Mouse (Mus musculus) Muller cell, postnatal 12 days (primary cell): ENCODE data around the gene Pprc1.

ENCODE experiments used
- DNase-seq: peaks from one replicate; pipeline ENCODE4 v3.0.0-alpha.2; 2015; ENCODE audit errors: inconsistent ontology term

The Pprc1 gene

DNA sequence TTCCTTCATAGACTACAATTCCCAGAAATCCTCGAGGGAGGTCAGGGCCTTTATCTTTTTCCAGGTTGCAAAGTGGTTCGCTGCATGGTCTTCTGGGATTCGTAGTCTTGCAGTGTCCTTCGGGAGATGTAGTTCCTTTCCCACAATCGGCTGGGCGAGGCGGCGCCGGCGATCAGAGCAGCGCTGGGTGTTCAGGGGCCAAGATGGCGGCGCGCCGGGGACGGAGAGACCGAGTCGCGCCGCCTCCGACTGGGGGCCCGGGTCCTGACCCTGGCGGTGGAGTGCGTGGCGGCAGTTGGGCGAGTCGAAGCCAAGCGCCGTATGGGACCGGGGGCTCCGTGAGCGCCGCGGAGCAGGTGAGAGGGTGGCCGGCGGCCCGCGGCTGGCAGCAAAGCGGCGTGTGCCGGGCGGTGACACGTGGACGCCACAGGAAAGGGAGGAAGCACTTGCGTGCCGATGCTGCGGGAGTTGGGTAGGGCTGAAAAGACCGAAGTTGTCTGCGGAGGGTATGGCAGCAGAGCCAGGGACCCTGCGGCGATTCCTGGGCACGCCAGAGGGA lies 11.8 kb downstream of the Pprc1 start:
- peak; percentile 96 for DNase-seq

DNA sequence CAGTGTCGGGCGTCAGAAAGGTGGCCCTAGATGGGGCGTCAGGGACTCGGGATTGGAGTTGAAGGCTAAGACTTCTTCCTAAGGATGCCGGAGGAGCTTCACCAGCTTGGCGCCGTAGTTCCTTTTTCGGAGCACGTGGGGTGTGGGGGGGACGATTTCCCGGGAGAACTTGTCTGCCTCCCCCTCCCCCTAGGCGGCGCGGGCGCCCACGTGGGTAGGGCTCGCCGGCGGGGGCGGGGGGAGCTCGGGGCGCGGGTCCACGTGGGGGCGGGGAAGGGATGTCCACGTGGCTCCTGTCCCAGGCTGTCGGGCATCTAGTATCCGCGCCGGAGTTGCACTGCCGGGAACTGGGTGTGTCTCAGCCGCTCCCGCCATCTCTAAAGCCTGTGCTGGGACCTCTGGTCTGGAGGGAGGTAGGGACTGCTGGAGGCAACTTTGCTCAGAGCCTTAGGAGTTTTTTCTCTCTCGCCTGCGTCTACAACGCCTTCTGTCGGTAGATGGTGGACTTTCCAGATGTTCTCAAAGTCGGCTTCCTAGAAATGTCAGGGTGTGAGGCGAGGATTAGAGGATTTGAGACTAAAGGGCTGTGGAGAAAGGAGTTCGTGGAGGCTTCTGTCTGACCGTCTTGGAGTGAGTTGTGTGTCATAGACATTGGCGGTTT lies 12.4 kb downstream of the Pprc1 start:
- peak; percentile 94 for DNase-seq

DNA sequence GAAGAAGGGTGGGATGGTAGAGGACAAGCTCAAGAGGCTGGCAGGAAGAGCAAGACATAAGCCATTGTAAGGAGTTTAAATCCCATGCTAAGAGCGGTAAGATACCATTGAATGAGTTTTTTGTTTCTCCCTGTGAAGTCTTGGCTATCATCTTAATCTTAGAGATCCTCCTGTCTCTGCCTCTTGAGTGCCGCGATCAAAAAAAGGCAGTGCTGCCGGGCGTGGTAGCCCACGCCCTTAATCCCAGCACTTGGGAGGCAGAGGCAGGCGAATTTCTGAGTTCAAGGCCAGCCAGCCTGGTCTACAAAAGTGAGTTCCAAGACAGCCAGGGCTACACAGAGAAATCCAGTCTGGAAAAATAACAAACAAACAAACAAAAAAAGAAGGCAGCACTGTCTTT lies 13.8 kb downstream of the Pprc1 start:
- DNase-seq = no peak

DNA sequence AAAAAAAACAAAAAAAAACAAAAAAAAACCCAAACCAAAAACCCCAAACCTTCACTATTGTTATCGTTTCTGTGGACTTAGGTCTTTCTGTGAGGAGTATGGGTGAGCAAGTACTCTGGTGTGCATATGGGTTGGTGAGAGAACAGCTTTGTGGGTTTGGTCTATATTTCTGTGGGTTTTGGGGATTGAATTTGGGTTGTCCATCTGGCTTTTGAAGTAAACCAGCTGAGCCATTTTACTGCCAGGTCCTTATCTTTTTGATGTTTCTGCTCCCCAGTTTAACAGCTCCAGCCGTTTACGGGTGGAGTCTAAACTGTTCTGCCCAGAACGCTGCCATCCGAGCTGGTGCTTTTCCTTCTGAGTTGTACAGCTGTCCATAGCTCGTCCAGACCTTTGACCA lies 16.2 kb downstream of the Pprc1 start:
- no peak for DNase-seq

GRCm38 (mm10) chr19:46068054-46068453 lies 23.4 kb downstream of the Pprc1 start:
- no peak for DNase-seq

DNA sequence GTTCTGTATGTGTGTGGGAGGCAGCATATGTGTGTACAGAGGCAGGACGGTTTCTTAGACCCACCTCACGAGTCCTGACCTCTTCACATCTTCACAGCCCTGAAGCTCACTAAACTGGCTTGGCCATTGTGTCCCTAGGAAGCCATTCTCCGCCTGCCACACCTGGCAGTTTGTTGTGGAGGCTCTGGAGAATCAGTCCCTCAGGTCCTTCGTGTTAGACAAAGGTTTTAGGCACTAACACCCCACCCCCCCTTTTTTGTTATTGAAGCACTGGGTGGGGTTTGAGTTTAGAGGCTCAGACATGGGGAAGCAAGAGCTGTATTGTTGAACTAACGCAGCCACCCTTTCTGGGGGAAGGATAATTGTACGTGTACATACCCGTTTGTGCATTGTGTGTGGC lies 28.6 kb downstream of the Pprc1 start:
- DNase-seq = no peak

DNA sequence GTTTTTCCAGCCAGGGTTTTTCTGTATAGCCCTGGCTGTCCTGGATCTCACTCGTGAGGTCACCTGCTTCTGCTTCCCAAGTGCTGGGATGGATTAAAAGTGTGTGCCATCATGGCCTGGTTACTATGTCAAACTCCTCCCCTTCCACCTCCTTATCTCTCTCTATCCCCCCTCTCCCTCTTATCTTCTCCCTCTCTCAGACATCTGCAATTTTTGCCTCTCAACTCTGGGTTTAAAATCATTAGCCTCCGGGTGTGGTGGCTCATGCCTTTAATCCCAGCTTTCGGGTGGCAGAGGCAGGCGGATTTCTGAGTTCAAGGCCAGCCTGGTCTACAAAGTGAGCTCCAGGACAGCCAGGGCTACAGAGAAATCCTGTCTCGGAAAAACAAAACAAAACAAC lies 29.6 kb downstream of the Pprc1 start:
- DNase-seq = no peak

DNA sequence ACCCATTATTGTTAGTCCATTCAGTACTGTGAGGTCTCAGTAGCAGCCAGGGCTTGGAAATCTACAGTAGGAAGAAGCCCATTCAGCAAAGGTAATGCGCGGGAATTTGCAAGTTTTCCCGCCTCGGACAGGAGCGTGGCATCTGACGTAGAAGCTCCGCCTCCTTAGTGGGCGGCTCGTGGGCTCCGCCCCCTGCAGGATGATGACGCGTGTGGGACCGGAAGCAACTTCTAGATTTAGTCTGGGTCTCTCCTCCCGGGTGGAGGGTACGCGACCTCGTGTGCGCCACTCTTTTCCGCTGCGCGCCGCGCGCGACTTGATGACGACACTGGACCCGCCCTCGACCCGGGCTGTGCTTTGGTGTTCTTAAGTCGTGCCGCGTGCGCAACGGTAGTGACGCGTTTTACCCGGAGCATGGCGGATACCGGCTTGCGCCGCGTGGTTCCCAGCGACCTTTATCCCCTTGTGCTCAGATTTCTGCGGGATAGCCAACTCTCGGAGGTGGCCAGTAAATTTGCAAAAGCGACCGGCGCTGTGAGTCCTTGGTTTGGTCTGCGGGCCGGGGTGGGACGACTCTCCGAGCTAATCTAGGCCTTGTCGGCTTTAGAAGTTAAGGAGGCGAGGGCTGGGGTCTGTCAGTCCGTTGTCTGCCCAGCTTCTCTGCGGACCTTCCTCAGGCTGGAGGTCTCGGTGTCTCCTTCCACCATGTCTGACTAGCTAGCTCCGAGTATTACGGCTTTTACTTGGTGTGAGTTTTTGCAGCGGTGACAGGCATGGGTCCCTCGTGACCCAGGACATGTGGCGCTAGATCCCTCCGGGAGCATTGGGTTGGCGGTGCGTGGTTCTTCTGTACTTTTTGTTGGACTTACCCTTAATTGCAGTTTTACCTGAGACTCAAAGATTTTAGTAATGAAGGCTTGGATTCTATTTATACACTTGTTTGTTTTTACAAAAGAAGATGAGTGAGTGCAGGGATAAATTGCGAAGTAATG lies 31.2 kb downstream of the Pprc1 start, which contains the start of gene Nolc1:
Gene Nolc1 (plus strand): TSS at position 248 of the 992 bp plus-strand sequence.
- peak; percentile 100 for DNase-seq

- DNase-seq = no peak
These were observed 33.8 kb downstream of the Pprc1 start for GRCm38 (mm10) chr19:46078535-46078934.

DNA sequence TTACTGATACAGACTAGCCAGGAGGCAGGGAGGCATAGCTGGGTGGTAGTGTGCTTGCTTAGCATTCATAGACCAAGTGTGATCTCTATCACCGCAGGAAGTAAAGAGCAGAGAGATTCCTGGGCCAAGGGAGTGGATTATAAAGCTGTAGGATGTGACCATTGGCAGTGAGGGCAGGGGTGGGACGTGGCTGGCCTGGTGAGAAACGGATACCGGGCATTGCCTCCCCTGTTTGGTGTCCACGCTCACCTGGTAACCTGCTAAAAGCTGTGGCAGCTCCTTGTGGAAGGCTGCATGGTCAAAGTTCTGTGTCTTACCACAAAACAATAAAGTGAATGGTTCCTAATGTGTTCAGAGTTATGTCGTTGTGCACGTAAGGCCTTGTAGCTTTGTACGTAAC lies 40.5 kb downstream of the Pprc1 start:
- DNase-seq = no peak

GRCm38 (mm10) chr19:46086337-46086736 lies 41.7 kb downstream of the Pprc1 start:
- peak; percentile 36 for DNase-seq

GRCm38 (mm10) chr19:46087871-46088270 lies 43.2 kb downstream of the Pprc1 start:
- DNase-seq = peak; percentile 54

DNA sequence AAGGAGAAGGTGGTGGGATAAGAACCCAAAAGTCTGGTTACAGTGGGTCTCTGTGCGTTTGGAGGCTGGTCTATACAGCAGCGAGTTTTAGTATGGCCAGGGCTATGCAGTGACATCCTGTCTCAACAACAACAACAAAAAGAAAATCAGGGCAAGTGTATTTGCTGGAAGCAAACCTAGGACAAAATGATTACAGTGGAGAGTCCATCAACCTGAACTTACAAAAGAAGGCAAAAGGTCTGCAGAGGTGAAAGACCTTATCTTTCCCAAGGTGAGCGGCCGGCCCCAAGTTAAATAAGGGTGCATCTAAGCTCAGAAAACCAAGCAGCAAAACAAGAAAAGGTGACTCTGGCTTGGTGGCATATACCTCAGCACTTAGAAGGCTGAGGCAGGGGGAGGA lies 47.0 kb downstream of the Pprc1 start:
- no peak for DNase-seq

DNA sequence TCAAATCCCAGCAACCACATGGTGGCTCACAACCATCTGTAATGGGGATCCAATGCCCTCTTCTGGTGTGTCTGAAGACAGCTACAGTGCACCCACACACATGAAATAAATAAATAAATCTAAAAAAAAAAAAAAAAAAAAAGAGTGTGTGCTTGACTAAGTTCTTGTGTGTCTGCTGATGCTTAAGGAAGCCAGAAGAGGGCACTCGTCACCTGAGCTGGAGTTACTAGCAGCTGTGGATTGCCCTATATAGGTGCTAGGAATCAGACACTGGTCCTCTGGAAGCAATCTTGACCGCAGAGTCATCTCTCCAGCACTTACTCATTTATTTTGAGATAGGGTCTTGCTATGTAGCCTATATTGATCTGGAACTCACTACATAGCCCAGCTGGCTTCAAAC lies 49.5 kb downstream of the Pprc1 start:
- DNase-seq = no peak

GRCm38 (mm10) chr19:46095291-46095690 lies 50.6 kb downstream of the Pprc1 start:
- DNase-seq = no peak

DNA sequence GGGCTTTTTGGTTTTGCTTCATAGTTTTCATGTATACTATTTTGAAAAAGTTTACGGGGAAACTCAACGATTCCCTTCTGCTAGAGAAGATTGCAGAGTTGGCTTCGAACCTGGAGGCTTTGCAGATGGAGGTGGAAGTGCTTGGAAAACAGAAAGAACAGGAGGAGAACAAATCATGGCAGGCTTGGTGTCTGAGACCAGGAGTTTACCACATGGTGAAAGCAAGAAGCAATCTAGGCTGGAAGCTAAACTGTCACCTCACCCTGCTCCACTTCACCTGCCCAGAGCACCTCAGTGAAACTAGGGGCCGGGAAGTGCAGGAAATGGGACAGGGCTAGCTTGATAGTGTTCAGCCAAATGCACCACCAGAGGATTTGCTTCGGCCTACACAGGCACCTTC lies 51.7 kb downstream of the Pprc1 start:
- DNase-seq = no peak

GRCm38 (mm10) chr19:46099561-46099960 lies 54.9 kb downstream of the Pprc1 start:
- DNase-seq = no peak

DNA sequence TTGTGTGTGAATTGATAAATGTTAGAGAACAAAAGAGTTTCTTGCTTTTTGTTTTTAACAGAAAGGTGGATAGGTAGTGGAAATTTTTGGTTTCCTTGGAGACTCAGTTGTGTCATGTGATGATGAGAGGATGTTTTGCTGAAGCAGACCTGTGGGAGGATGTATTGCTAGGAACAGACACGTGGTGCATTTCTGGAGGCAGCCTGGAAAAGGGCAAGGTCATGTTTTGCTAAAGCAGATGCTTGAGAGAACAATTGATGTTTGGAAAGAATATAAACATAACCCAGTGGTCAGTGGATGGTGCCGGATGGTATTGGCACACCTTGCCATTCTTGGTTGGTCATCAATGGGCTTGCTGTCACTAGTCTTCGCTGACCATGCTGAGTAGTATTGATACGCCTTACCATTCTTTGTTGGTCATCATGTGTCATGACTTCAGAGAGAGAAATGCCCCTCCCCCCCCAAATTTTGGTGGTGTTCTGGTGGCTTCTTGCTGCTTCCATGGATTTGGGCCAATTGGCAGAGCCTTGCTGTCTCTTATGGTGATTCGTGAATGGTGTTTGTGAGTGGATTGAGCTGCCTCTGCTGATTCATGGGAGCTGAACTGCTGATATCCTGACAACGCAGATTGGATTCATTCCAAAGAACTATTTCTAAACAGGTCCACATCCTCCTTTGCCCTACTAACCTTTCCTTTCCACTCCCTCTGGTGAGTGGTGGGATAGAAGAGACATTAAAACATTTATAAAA lies 58.9 kb downstream of the Pprc1 start:
- peak; percentile 12 for DNase-seq

GRCm38 (mm10) chr19:46104187-46104557 lies 59.5 kb downstream of the Pprc1 start:
- no peak for DNase-seq

- no peak for DNase-seq
These were observed 65.5 kb downstream of the Pprc1 start for GRCm38 (mm10) chr19:46110214-46110613.

DNA sequence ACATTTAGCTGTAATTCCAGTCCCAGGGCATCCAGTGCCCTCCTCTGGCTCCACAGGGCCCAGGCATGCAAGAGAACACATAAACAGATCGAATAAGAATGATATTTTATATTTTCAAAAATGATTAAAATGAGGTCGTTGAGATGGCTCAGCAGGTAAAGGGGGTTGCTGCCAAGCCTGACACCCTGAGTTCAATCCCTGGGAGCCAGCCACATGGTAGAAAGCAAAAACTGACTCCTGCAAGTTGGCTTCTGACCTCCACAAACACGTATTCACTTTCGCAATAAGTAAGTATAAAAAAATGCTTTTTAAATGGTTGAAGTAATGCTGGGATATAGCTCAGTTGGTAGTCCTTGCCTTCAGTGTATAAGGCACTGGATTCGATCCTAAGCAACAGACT lies 66.1 kb downstream of the Pprc1 start:
- DNase-seq = no peak

DNA sequence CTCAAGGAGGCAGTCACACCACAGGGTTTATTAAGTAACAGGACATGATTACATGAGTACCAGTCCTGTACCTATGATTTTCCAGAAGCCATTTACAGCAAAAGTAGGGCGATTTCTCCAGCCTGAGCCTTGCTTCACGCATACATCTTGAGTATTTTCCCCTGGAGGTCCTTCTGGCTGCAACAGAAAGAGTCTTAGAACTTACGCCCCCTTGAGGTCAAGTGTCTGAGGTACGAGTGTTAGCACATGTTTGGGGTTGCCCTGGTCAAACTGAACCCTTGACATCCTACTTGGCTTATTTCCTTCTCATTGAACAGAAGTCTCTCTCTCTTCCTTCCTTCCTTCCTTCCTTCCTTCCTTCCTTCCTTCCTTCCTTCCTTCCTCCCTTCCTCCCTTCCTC lies 69.9 kb downstream of the Pprc1 start:
- DNase-seq = no peak
